Comparison of ENCODE assay signal across 15 mouse cellular contexts in genomic region chr13:43603042-43603441, GRCm38 (mm10). TPM values are rescaled to one million over a fixed set of nuclear protein-coding genes. Genes with fewer than 3 reads are reported as not detected.
DNase-seq lines count a peak whose midpoint lies in the region; ATAC-seq and TF ChIP-seq lines count a peak whose summit lies in the region.
"Had no signal": no experiment of that assay in that cellular context is flagged by ENCODE, and none has a peak within 500 bp of the region (broad histone marks: within the 10 kb centered on the region; RNA-seq: fewer than 3 reads in every experiment).

No protein-coding gene starts in this region.

- TF ChIP-seq CTCF in gastrocnemius, adult 2 months (IDR thresholded peaks at IDR 0.05), result no peak
- TF ChIP-seq CTCF in hindbrain, postnatal 0 days (IDR thresholded peaks at IDR 0.05; ENCODE audit: low read depth), result no peak

- H3K27me3 ChIP-seq in hindbrain, postnatal 0 days (ENCODE audit: insufficient read depth, low read length), result no peaks in the 10 kb centered on the region
- no peaks in the 10 kb centered on the region for H3K27me3 ChIP-seq in hindbrain, embryonic 12.5 days
- H3K27me3 ChIP-seq in lung, embryonic 16.5 days (ENCODE audit: control insufficient read depth, insufficient read depth, low read depth, low read length), result no peaks in the 10 kb centered on the region
- no peaks in the 10 kb centered on the region for H3K27me3 ChIP-seq in embryonic facial prominence, embryonic 14.5 days (replicated peaks; ENCODE audit: control insufficient read depth, insufficient read depth, low read length)
- H3K27me3 ChIP-seq: forebrain, embryonic 15.5 days; limb, embryonic 15.5 days had no signal

- H3K4me1 ChIP-seq in hindbrain, postnatal 0 days (ENCODE audit: insufficient read depth, low read length), result peaks cover 3% of the 10 kb centered on the region; the same call in 1 of the 2 replicates
- 0 out of 2 replicates have a peak, but pooled peaks cover 4% of the 10 kb centered on the region for H3K4me1 ChIP-seq in hindbrain, embryonic 12.5 days
- H3K4me1 ChIP-seq in lung, embryonic 16.5 days (replicated peaks; ENCODE audit: control insufficient read depth, insufficient read depth, low read length), result peaks cover 2% of the 10 kb centered on the region; the same call in 1 of the 2 replicates
- no peaks in the 10 kb centered on the region for H3K4me1 ChIP-seq in embryonic facial prominence, embryonic 14.5 days (ENCODE audit: control insufficient read depth, insufficient read depth, low read length)
- H3K4me1 ChIP-seq: forebrain, embryonic 15.5 days had no signal

- peak overlapping the region; percentile 22 for H3K4me2 ChIP-seq in hindbrain, postnatal 0 days (ENCODE audit: low read depth, low read length)
- no peak overlapping the region for H3K4me2 ChIP-seq in hindbrain, embryonic 12.5 days (replicated peaks)
- no peak overlapping the region for H3K4me2 ChIP-seq in lung, embryonic 16.5 days (ENCODE audit: low read depth, low read length)
- no peak overlapping the region for H3K4me2 ChIP-seq in embryonic facial prominence, embryonic 14.5 days (ENCODE audit: low read depth, low read length)
- H3K4me2 ChIP-seq: forebrain, embryonic 15.5 days; limb, embryonic 15.5 days had no signal

- 38% methylated on average over 13 of the region's 13 CpGs for WGBS in hindbrain, postnatal 0 days
- WGBS in hindbrain, embryonic 12.5 days, result 67% methylated on average over 13 of the region's 13 CpGs
- 55% methylated on average over 13 of the region's 13 CpGs for WGBS in lung, embryonic 16.5 days
- 67% methylated on average over 13 of the region's 13 CpGs for WGBS in embryonic facial prominence, embryonic 14.5 days

- peak; percentile 72 for ATAC-seq in hindbrain, postnatal 0 days
- ATAC-seq in hindbrain, embryonic 12.5 days (ENCODE audit: low FRiP score), result no peak
- ATAC-seq in lung, embryonic 16.5 days (ENCODE audit: low read depth), result peak; percentile 20; the same call in 1 of the 2 replicates
- ATAC-seq in embryonic facial prominence, embryonic 14.5 days (ENCODE audit: low read depth), result 0 out of 2 replicates have a peak, but pooled peaks have one; percentile 44
- no peak for ATAC-seq in erythroid progenitor cell, adult 5-6 weeks (replicated peaks; ENCODE audit: low FRiP score, poor library complexity, severe bottlenecking)
- ATAC-seq: forebrain, embryonic 15.5 days; intestine, embryonic 16.5 days had no signal

- H3K4me3 ChIP-seq in gastrocnemius, adult 2 months, result peak overlapping the region; percentile 38
- H3K4me3 ChIP-seq in hindbrain, postnatal 0 days (ENCODE audit: low read length), result no peak overlapping the region
- no peak overlapping the region for H3K4me3 ChIP-seq in hindbrain, embryonic 12.5 days
- no peak overlapping the region for H3K4me3 ChIP-seq in lung, embryonic 16.5 days (ENCODE audit: low read length)
- no peak overlapping the region for H3K4me3 ChIP-seq in embryonic facial prominence, embryonic 14.5 days (ENCODE audit: low read depth, low read length)
- H3K4me3 ChIP-seq: forebrain, embryonic 15.5 days; limb, embryonic 15.5 days had no signal

- DNase-seq in gastrocnemius, adult 2 months, result peak; percentile 29
- DNase-seq in gastrocnemius, postnatal 14 days, result no peak
- peak; percentile 83 for DNase-seq in hindbrain, postnatal 0 days (ENCODE audit: low spot score)
- no peak for DNase-seq in lung, postnatal 25 days (ENCODE audit: low spot score)
- DNase-seq in embryonic facial prominence, embryonic 14.5 days (ENCODE audit: low spot score), result peak; percentile 51
- DNase-seq: gastrocnemius, postnatal 10 days; layer of hippocampus, adult 9-11 months; lung, postnatal 4 days had no signal

- no peaks in the 10 kb centered on the region for H3K36me3 ChIP-seq in hindbrain, postnatal 0 days (ENCODE audit: insufficient read depth, low read length)
- no peaks in the 10 kb centered on the region for H3K36me3 ChIP-seq in hindbrain, embryonic 12.5 days
- no peaks in the 10 kb centered on the region for H3K36me3 ChIP-seq in lung, embryonic 16.5 days (ENCODE audit: control insufficient read depth, insufficient read depth, low read length)
- H3K36me3 ChIP-seq in embryonic facial prominence, embryonic 14.5 days (ENCODE audit: control insufficient read depth, insufficient read depth, low read length), result no peaks in the 10 kb centered on the region
- H3K36me3 ChIP-seq: forebrain, embryonic 15.5 days; limb, embryonic 15.5 days had no signal

- no peak overlapping the region for H3K27ac ChIP-seq in gastrocnemius, adult 2 months
- no peak overlapping the region for H3K27ac ChIP-seq in hindbrain, postnatal 0 days
- H3K27ac ChIP-seq in hindbrain, embryonic 12.5 days, result no peak overlapping the region
- H3K27ac ChIP-seq in lung, embryonic 16.5 days (ENCODE audit: low read length), result no peak overlapping the region
- H3K27ac ChIP-seq in embryonic facial prominence, embryonic 14.5 days (replicated peaks; ENCODE audit: low read depth, low read length), result no peak overlapping the region
- H3K27ac ChIP-seq: forebrain, embryonic 15.5 days; limb, embryonic 15.5 days; stomach, postnatal 0 days had no signal

- intact Hi-C loops in gastrocnemius, adult 2 months (cut with DNase I), result no loop called here
- intact Hi-C loops in gastrocnemius, postnatal 14 days (cut with DNase I; ENCODE audit: low total_unique reads), result no loop called here

- H3K9me3 ChIP-seq in hindbrain, postnatal 0 days (ENCODE audit: low read length), result no peaks in the 10 kb centered on the region
- no peaks in the 10 kb centered on the region for H3K9me3 ChIP-seq in hindbrain, embryonic 12.5 days (replicated peaks)
- H3K9me3 ChIP-seq in lung, embryonic 16.5 days (ENCODE audit: control insufficient read depth, low read length), result no peaks in the 10 kb centered on the region
- no peaks in the 10 kb centered on the region for H3K9me3 ChIP-seq in embryonic facial prominence, embryonic 14.5 days (ENCODE audit: control insufficient read depth, low read length)
- H3K9me3 ChIP-seq: forebrain, embryonic 15.5 days; limb, embryonic 15.5 days had no signal

- no peak overlapping the region for H3K9ac ChIP-seq in hindbrain, postnatal 0 days (replicated peaks; ENCODE audit: low read length)
- no peak overlapping the region for H3K9ac ChIP-seq in hindbrain, embryonic 12.5 days
- H3K9ac ChIP-seq in lung, embryonic 16.5 days (ENCODE audit: low read length), result no peak overlapping the region
- H3K9ac ChIP-seq in embryonic facial prominence, embryonic 14.5 days (ENCODE audit: low read depth, low read length), result no peak overlapping the region
- H3K9ac ChIP-seq: forebrain, embryonic 15.5 days; limb, embryonic 15.5 days had no signal

RNA-seq across cellular contexts. Expression of gene Rnf182, which starts 12.5 kb away (rescaled TPM):
- total RNA-seq in gastrocnemius, adult 2 months (2021), result under 1 TPM in 1 of 2 experiments, not detected in 1; 0.08 TPM
- total RNA-seq in gastrocnemius, postnatal 14 days (2021), result under 1 TPM; 0.18 to 0.27 TPM
- total RNA-seq in hindbrain, postnatal 0 days (2014; rRNA removed), result 7.5 and 10.0 TPM in 2 replicates
- 20.7 and 26.2 TPM in 2 replicates for polyA plus RNA-seq in hindbrain, postnatal 0 days (2015; fragmentation: Nextera tagmentation; extraction: Ambion mirVana)
- polyA plus RNA-seq in hindbrain, embryonic 12.5 days (2016; fragmentation: Nextera tagmentation; extraction: Ambion mirVana), result 17.7 TPM in 2 replicates
- 3.6 and 4.3 TPM in 2 replicates for polyA plus RNA-seq in lung, embryonic 16.5 days (2015; fragmentation: Nextera tagmentation; extraction: Ambion mirVana)
- polyA plus RNA-seq in embryonic facial prominence, embryonic 14.5 days (2014; fragmentation: Nextera tagmentation; extraction: Ambion mirVana), result 7.8 and 8.2 TPM in 2 replicates
- not detected in 2 replicates for total RNA-seq in erythroid progenitor cell, adult 5-6 weeks (2015; ENCODE audit: low replicate concordance)
- total RNA-seq in erythroid progenitor cell, adult 5-6 weeks (2017; ENCODE audit: low replicate concordance), result not detected in 2 replicates

RNA-seq across cellular contexts. Expression of gene Mcur1, which starts 43.1 kb away (rescaled TPM):
- total RNA-seq in gastrocnemius, adult 2 months (2021), result 10 to 100 TPM; 30.4 to 36.1 TPM
- 10 to 100 TPM; 21.1 to 21.8 TPM for total RNA-seq in gastrocnemius, postnatal 14 days (2021)
- 9.3 and 12.4 TPM in 2 replicates for total RNA-seq in hindbrain, postnatal 0 days (2014; rRNA removed)
- 8.0 and 8.4 TPM in 2 replicates for polyA plus RNA-seq in hindbrain, postnatal 0 days (2015; fragmentation: Nextera tagmentation; extraction: Ambion mirVana)
- 12.4 and 13.0 TPM in 2 replicates for polyA plus RNA-seq in hindbrain, embryonic 12.5 days (2016; fragmentation: Nextera tagmentation; extraction: Ambion mirVana)
- polyA plus RNA-seq in lung, embryonic 16.5 days (2015; fragmentation: Nextera tagmentation; extraction: Ambion mirVana), result 15.9 and 16.4 TPM in 2 replicates
- polyA plus RNA-seq in embryonic facial prominence, embryonic 14.5 days (2014; fragmentation: Nextera tagmentation; extraction: Ambion mirVana), result 14.5 and 15.5 TPM in 2 replicates
- total RNA-seq in erythroid progenitor cell, adult 5-6 weeks (2015; ENCODE audit: low replicate concordance), result 8.6 and 11.3 TPM in 2 replicates
- total RNA-seq in erythroid progenitor cell, adult 5-6 weeks (2017; ENCODE audit: low replicate concordance), result 4.7 and 16.6 TPM in 2 replicates

Comparison
In these comparisons a context has a peak if more than half of its experiments do, and no peak if none do; other contexts are left out.
1. DNase-seq: peak in gastrocnemius, adult 2 months (single experiment), hindbrain, postnatal 0 days (single experiment) and embryonic facial prominence, embryonic 14.5 days (single experiment); none in gastrocnemius, postnatal 14 days (single experiment) and lung, postnatal 25 days (single experiment).
2. ATAC-seq: peak in hindbrain, postnatal 0 days (single experiment), lung, embryonic 16.5 days (single experiment) and embryonic facial prominence, embryonic 14.5 days (single experiment); none in hindbrain, embryonic 12.5 days (single experiment) and erythroid progenitor cell, adult 5-6 weeks (single experiment).